In genomic region chr12:84022266-84022665, GRCm38 (mm10) we compare ENCODE assay signal across 14 mouse cellular contexts. TPM values are rescaled to one million over a fixed set of nuclear protein-coding genes. Genes with fewer than 3 reads are reported as not detected.
"Had no signal": no experiment of that assay in that cellular context is flagged by ENCODE, and none has a peak within 500 bp of the region (broad histone marks: within the 10 kb centered on the region; RNA-seq: fewer than 3 reads in every experiment).

No protein-coding gene starts in this region.

RNA-seq across cellular contexts. Expression of gene Acot4, which starts 15.9 kb away (rescaled TPM):
- total RNA-seq: neutrophil, adult 5-6 weeks had no signal

RNA-seq across cellular contexts. Expression of gene Gm49366, which starts 16.5 kb away (rescaled TPM):
- total RNA-seq: neutrophil, adult 5-6 weeks had no signal
- polyA plus RNA-seq: neural tube, embryonic 13.5 days; neural tube, embryonic 14.5 days; neural tube, embryonic 15.5 days; small intestine, adult 2 months; spleen, adult 2 months; stomach, embryonic 14.5 days; stomach, embryonic 15.5 days; stomach, embryonic 16.5 days; stomach, postnatal 0 days; testis, adult 2 months; thymus, adult 2 months; thymus, postnatal 0 days; urinary bladder, adult 2 months had no signal

RNA-seq across cellular contexts. Expression of gene Acot3, which starts 29.7 kb away (rescaled TPM):
- total RNA-seq: neutrophil, adult 5-6 weeks had no signal
- polyA plus RNA-seq: small intestine, adult 2 months; spleen, adult 2 months; testis, adult 2 months; thymus, adult 2 months; thymus, postnatal 0 days; urinary bladder, adult 2 months had no signal
